Mouse (Mus musculus) liver, embryonic 16.5 days (tissue): ENCODE measurements at regions not wholly inside any gene's neighbourhood (a gene's known extent, or its start where the extent isn't known, plus 50 kb on each side); places are given as distances from the start of the nearest gene placed in this dataset.

ENCODE experiments used
- ATAC-seq: fragments of 200-750 bp; cut with Nextera tagmentation; 2 replicates; pipeline ENCODE4 v1.8.0; 2017; ENCODE audit warnings: low read depth, mild to moderate bottlenecking, moderate number of reproducible peaks, moderate library complexity
- H3K27ac ChIP-seq: fragments of 300-500 bp; sonication (generic); 2 replicates; pipeline ENCODE4 v1.5.1; 2014; ENCODE audit warnings: mild to moderate bottlenecking, low read length
- H3K27me3 ChIP-seq: fragments of 300-500 bp; sonication (generic); 2 replicates; pipeline ENCODE4 v1.6.1; 2014; ENCODE audit warnings: low read depth, low read length, mixed read lengths; ENCODE audit not compliant: control insufficient read depth, insufficient read depth
- H3K36me3 ChIP-seq: fragments of 300-500 bp; sonication (generic); 2 replicates; pipeline ENCODE4 v1.6.1; 2014; ENCODE audit warnings: mild to moderate bottlenecking; ENCODE audit not compliant: control insufficient read depth, insufficient read depth
- H3K4me1 ChIP-seq: fragments of 300-500 bp; sonication (generic); 2 replicates; pipeline ENCODE4 v1.6.1; 2014; ENCODE audit warnings: low read depth, low read length, mixed read lengths; ENCODE audit not compliant: control insufficient read depth
- H3K4me2 ChIP-seq: fragments of 300-500 bp; sonication (generic); 2 replicates; pipeline ENCODE4 v1.6.1; 2014; ENCODE audit warnings: low read depth, low read length, mixed read lengths
- H3K4me3 ChIP-seq: fragments of 300-500 bp; sonication (generic); 2 replicates; pipeline ENCODE4 v1.5.1; 2014; ENCODE audit warnings: low read depth, mild to moderate bottlenecking, low read length
- H3K9ac ChIP-seq: fragments of 300-500 bp; sonication (generic); 2 replicates; pipeline ENCODE4 v1.6.1; 2014; ENCODE audit warnings: low read depth, low read length
- H3K9me3 ChIP-seq: fragments of 300-500 bp; sonication (generic); replicated peaks from 2 replicates; pipeline ENCODE4 v1.6.1; 2016; ENCODE audit warnings: low read length; ENCODE audit not compliant: control insufficient read depth
- WGBS: fragments of 180-500 bp; shearing (Covaris S2); extraction: QIAGEN DNeasy Blood & Tissue Kit; methylation state at CpG from one replicate; pipeline ENCODE4 v1.1.7; 2014; ENCODE audit not compliant: insufficient replicate concordance; 5-methylcytosine and 5-hydroxymethylcytosine counted together

GRCm38 (mm10) chr11:22608945-22609344 lies 97.1 kb downstream of the Tmem17 start:
- Histone ChIP-seq H3K9me3 (no peaks in the 10 kb centered on the region), H3K4me2 (no peak overlapping the region), H3K4me3 (no peak overlapping the region), H3K9ac (no peak overlapping the region), H3K27ac (no peak overlapping the region), H3K4me1 (no peaks in the 10 kb centered on the region), H3K36me3 (no peaks in the 10 kb centered on the region), H3K27me3 (no peaks in the 10 kb centered on the region)
- ATAC-seq: no peak

GRCm38 (mm10) chr11:22610433-22611101 lies 98.7 kb downstream of the Tmem17 start:
- Histone ChIP-seq H3K9me3 (no peaks in the 10 kb centered on the region), H3K4me3 (no peak overlapping the region), H3K4me2 (no peak overlapping the region), H3K27me3 (no peaks in the 10 kb centered on the region), H3K27ac (no peak overlapping the region), H3K9ac (no peak overlapping the region), H3K4me1 (no peaks in the 10 kb centered on the region), H3K36me3 (no peaks in the 10 kb centered on the region)
- no peak for ATAC-seq
- WGBS: 8% methylated on average over 12 of the region's 12 CpGs

DNA sequence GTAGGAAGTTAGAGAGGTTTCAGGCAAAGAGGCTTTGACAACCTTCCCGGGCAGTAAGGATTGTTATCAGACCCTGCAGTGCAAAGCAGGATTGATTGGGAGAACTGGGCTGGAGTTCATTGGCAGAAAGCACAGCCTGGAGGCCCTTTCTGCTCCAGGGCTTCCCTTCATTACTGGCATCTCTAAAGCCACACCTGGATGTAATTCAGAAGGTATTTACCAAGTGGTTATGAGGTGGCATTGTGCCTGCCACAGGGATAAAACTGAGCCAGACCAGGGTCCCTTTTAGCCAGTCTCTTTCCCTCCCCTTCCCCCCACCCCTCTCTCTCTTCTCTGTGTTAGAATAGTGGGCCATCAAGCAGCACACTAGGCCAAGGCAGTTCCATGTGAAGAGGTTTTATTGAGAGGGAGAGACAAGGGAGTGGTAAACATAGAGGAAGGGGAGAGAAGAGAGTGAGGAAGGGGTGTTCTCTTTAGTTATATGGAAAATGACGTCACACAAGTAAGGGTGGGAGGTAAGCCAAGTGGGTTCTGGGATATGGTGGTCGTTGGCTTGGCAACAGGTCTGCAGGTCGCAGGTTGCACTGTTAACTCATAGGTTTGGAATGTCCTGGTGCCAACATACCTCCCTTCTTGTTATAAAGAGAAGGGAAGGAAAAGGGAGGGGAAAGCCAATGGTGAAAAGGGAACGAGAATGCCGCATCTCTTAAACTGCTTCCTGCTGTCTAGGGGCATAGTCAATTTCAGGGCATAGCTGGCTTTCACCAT lies 99.4 kb downstream of the Tmem17 start:
- H3K27me3 ChIP-seq: no peaks in the 10 kb centered on the region
- no peaks in the 10 kb centered on the region for H3K36me3 ChIP-seq
- no peaks in the 10 kb centered on the region for H3K4me1 ChIP-seq
- no peak overlapping the region for H3K4me3 ChIP-seq
- no peak overlapping the region for H3K9ac ChIP-seq
- H3K4me2 ChIP-seq: no peak overlapping the region
- no peaks in the 10 kb centered on the region for H3K9me3 ChIP-seq
- no peak overlapping the region for H3K27ac ChIP-seq
- 36% methylated on average over 6 of the region's 6 CpGs for WGBS
- no peak for ATAC-seq

GRCm38 (mm10) chr11:22613500-22613899 lies 101.6 kb downstream of the Tmem17 start:
- Histone ChIP-seq H3K4me1 (no peaks in the 10 kb centered on the region), H3K36me3 (no peaks in the 10 kb centered on the region), H3K4me3 (no peak overlapping the region), H3K9ac (no peak overlapping the region), H3K27me3 (no peaks in the 10 kb centered on the region), H3K9me3 (no peaks in the 10 kb centered on the region), H3K4me2 (no peak overlapping the region), H3K27ac (no peak overlapping the region)
- ATAC-seq: no peak
- 55% methylated on average over 2 of the region's 2 CpGs for WGBS

DNA sequence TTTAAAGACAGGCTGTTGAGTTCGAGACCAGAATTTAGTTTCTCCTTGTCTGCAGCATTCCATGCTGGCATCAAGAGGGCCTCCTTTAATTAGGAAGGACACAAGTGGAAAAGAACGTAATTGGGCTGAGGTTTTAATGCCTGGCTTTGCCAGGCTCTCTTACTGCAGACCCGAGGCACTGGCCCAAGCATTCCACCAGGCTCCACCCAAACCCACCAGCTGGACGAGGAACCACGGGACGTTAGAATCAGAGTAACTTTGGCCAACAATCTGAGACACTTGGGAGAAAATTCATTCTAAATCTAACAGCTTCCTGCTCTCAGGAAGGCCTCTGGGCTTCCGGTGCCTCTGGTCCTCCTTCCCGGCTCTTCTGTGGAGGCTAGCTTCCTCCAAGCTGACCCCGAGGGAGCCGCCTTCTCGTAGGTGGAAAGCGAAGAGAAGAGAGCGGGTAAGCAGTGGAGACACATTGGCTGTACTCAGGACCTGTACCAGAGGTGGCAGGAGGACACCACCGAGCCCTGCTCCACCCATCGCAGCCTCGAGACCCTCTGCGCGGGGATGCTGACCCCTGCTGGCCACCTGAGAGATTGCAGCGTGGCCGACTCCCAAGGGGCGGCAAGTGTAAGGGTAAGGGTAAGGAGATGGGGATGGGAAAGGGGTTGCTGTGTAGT lies 105.5 kb downstream of the Tmem17 start:
- Histone ChIP-seq H3K27ac (no peak overlapping the region), H3K9ac (no peak overlapping the region), H3K36me3 (no peaks in the 10 kb centered on the region)

DNA sequence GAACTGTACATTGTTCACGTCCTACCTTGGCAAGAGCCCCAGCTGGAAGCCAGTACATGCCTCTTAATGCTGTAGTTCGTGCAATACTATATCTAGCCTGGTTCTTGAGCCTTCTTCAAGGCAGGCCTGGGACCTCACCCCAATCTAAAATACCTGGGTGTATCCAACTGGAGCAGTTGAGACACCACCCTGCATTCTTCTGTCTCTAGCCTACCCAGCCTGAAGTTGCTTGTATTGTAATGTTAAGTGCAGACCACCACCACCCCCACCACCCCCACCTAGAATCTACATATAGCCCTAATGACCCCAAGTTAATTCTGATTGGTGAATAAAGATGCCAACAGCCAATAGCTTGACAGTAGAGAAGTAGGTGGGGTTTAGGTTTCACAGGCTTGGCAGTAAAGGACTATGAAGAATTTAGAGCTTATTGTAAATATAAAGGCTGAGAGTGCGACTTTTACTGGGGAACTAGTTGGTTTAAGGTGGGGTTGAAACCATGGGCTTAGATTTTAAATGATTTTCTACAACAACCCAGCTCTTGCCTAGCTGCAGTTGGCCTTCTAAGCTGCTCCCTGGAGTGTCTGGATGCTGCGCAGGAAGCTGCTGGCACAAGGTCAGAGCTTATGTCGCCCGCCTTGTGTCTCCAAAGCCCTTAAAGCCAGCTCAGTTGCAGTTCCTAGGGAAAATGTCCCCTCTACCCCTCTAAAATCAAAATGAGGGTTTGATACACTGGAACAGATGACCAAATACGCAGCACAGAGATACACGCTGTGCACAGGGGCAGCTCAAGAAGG lies 109.2 kb downstream of the Tmem17 start:
- WGBS: 64% methylated on average over 8 of the region's 8 CpGs
- ATAC-seq: no peak
- Histone ChIP-seq H3K9me3 (no peaks in the 10 kb centered on the region), H3K9ac (no peak overlapping the region), H3K27ac (no peak overlapping the region), H3K4me1 (no peaks in the 10 kb centered on the region), H3K4me3 (no peak overlapping the region), H3K27me3 (no peaks in the 10 kb centered on the region), H3K4me2 (no peak overlapping the region), H3K36me3 (no peaks in the 10 kb centered on the region)

More for the DNA sequence above, 105.5 kb downstream of the Tmem17 start:
- 0 out of 2 replicates have a peak overlapping the region, but pooled peaks have one; percentile 9 for H3K4me3 ChIP-seq
- H3K27me3 ChIP-seq: no peaks in the 10 kb centered on the region
- peak; percentile 78 for ATAC-seq
- no peaks in the 10 kb centered on the region for H3K9me3 ChIP-seq
- H3K4me2 ChIP-seq: peak overlapping the region; percentile 41
- 9% methylated on average over 21 of the region's 21 CpGs for WGBS
- no peaks in the 10 kb centered on the region for H3K4me1 ChIP-seq

- Histone ChIP-seq H3K9me3 (no peaks in the 10 kb centered on the region), H3K27ac (no peak overlapping the region), H3K4me2 (no peak overlapping the region), H3K36me3 (no peaks in the 10 kb centered on the region), H3K27me3 (no peaks in the 10 kb centered on the region), H3K4me3 (no peak overlapping the region), H3K4me1 (no peaks in the 10 kb centered on the region), H3K9ac (no peak overlapping the region)
- WGBS: 51% methylated on average over 6 of the region's 6 CpGs
- no peak for ATAC-seq
These were observed 110.0 kb downstream of the Tmem17 start for GRCm38 (mm10) chr11:22621868-22622267.

DNA sequence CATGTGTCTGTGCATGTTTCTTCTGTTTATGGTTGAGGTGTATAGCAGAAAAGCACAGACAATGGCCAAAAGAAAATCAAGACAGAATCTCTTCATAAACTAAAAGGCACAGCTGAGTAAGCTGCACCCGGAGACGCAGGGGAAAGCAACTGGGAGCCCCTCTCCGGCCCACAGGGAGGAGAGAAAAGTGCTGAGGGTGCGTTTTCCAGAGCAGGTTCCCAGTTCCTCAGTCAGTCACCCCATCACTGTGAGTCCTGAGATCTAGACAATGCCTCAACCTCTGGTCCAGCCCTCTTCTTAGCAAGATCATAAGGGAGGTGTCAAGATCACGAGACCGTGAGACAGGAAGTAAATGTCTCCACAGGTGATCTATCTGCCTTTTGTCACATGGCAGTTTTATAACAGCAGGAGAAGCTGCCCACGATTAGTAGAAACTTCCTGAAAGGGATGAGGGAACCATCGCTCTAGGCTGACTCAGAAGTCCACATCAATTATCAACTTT lies 110.7 kb downstream of the Tmem17 start:
- Histone ChIP-seq H3K4me2 (no peak overlapping the region), H3K27ac (no peak overlapping the region), H3K9me3 (no peaks in the 10 kb centered on the region), H3K4me3 (no peak overlapping the region), H3K36me3 (no peaks in the 10 kb centered on the region), H3K9ac (no peak overlapping the region), H3K4me1 (no peaks in the 10 kb centered on the region), H3K27me3 (no peaks in the 10 kb centered on the region)
- WGBS: 36% methylated on average over 8 of the region's 8 CpGs
- ATAC-seq: no peak
